Mouse (Mus musculus) bone marrow, adult 2 months (tissue): ENCODE data around the gene Rnf227.

Source experiments
- CTCF ChIP-seq: fragments of 200-500 bp; IDR thresholded peaks from 2 replicates; pipeline ENCODE4 v1.5.1; 2011; ENCODE audit warnings: low read length, control low read depth; ENCODE audit not compliant: control insufficient read depth, insufficient read depth
- POLR2A ChIP-seq: fragments of 200-500 bp; IDR thresholded peaks from 2 replicates; pipeline ENCODE4 v1.6.1; 2011; ENCODE audit warnings: low read depth, mild to moderate bottlenecking, control low read depth, low read length, borderline replicate concordance; ENCODE audit not compliant: control insufficient read depth

DNA sequence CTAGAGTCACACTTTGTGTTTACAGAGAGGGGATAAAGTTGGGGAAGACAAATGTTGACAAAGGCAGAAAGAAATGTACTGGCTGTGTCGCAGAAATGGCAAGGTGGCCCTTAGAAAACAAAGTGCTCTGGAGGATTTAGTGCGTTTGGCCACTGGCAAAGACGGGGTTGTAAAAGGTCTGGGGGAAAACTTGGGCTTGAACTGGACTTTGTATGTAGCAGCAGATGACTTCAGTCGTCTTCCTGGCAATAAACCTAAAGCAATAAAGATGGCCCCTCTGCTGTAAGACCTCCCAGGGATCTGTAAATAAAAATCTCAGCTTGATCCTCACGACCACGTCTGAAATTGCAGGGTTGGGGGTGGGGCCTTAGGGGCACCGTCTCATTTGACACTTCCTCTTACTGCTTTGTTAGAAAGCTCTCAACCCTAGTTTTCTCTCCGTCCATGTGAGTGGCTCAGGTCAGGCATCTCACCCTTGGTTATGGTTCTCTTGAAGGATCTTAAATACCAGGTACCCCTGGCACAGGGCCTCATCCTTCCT is 7.5 kb upstream of the Rnf227 start:
- TF ChIP-seq POLR2A (no peak), CTCF (no peak)
